Mouse (Mus musculus): Measurements from ENCODE around the gene Fam110a.

DNA sequence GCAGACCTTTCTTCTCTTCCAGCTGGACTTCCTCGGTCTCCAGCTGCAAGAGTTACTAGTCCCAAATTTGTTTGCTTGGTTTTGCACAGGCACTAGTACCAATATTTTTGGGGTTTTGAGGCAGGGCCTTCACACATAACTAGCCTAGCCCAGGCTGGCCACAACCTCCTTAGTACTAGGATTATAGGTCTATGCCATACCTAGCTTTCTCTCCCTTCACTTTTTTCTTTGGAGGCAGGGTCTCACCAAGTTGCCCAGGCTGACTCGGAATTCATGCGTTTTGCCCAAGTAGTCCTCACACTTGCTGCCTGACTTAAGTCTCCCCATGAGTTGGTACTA is 305 bp upstream of the Fam110a start:
- TF ChIP-seq CTCF (IDR thresholded peaks at IDR 0.05; ENCODE audit: low read depth): no peak
- TF ChIP-seq EP300 (IDR thresholded peaks at IDR 0.05; ENCODE audit: low read depth): no peak

Measured in liver, embryonic 14.5 days (tissue).